Mouse (Mus musculus): ENCODE measurements around the gene Erbb2. TPM values are rescaled to one million over a fixed set of nuclear protein-coding genes. Genes with fewer than 3 reads are reported as not detected.
"Not testable (repeated sequence)": the region's sequence is repeated elsewhere in the genome, so short reads cannot be mapped to it uniquely, and the experiment has no call there.

Erbb2 gene
- polyA plus RNA-seq, 2 experiments, result 51.1 to 73.6 TPM

DNA sequence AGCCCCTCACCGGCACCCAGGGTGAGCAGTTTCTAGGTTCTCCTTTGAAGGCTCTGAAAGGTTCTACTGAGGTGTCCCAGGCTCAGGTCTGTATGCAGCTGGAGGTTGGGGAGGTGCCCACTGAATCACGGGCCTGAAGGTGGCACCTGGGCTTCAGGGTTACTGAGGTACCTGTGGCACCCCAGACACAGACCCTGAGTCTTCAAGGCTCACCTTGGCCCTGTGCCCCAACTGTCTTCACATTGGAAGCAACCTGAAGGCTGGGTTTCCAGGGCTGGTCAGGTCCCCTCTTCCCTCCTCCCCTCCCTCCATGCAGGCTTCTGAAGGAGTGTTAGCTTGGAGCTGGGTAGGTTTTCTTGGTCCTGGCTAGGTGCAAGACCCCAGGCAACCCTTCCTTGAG lies 30.6 kb upstream of the Erbb2 start:
- Histone ChIP-seq H3K27ac (replicated peaks; ENCODE audit: low read depth, low read length) (no peak overlapping the region), H3K9ac (ENCODE audit: low read depth, low read length, severe bottlenecking) (no peak overlapping the region), H3K9me3 (ENCODE audit: control insufficient read depth, low read length) (no peaks in the 10 kb centered on the region), H3K27me3 (ENCODE audit: control insufficient read depth, insufficient read depth, low read length) (peaks cover 21% of the 10 kb centered on the region; the same call in 1 of the 2 replicates), H3K4me2 (replicated peaks; ENCODE audit: low read depth, low read length, severe bottlenecking) (no peak overlapping the region), H3K4me1 (ENCODE audit: control insufficient read depth, insufficient read depth, low read length) (no peaks in the 10 kb centered on the region), H3K4me3 (replicated peaks; ENCODE audit: low read length) (no peak overlapping the region), H3K36me3 (ENCODE audit: control insufficient read depth, insufficient read depth, low read length) (peaks cover 41% of the 10 kb centered on the region)
- DNase-seq (ENCODE audit: low spot score), result no peak
- no peak for TF ChIP-seq POLR2A (IDR thresholded peaks at IDR 0.05; ENCODE audit: borderline replicate concordance, extremely low read depth, insufficient read depth, insufficient read length)
- no peak for ATAC-seq (ENCODE audit: low FRiP score, low read depth)
- 100% methylated on average over 2 of the region's 2 CpGs for WGBS

DNA sequence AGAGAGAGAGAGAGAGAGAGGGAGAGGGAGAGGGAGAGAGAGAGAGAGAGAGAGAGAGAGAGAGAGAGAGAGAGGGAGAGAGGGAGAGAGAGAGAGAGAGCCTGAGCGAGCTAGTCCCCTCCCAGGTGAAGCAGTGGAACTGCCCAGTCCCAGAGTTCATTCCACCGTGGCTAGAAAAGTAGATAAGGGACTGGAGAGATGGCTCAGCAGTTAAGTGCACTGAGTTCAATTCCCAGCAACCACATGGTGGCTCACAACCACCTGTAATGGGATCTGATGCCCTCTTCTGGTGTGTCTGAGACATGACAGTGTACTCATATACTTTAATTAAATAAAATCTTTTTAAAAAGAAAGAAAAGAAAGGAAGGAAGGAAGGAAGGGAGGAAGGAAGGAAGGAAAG lies 29.9 kb upstream of the Erbb2 start:
- H3K27ac ChIP-seq (replicated peaks; ENCODE audit: low read depth, low read length); H3K4me2 ChIP-seq (replicated peaks; ENCODE audit: low read depth, low read length, severe bottlenecking); H3K4me3 ChIP-seq (replicated peaks; ENCODE audit: low read length); H3K9ac ChIP-seq (ENCODE audit: low read depth, low read length, severe bottlenecking); H3K9me3 ChIP-seq (ENCODE audit: control insufficient read depth, low read length); DNase-seq (ENCODE audit: low spot score); H3K4me1 ChIP-seq (ENCODE audit: control insufficient read depth, insufficient read depth, low read length); ATAC-seq (ENCODE audit: low FRiP score, low read depth): not testable (repeated sequence)
- peaks cover 29% of the 10 kb centered on the region for H3K27me3 ChIP-seq (ENCODE audit: control insufficient read depth, insufficient read depth, low read length)
- H3K36me3 ChIP-seq (ENCODE audit: control insufficient read depth, insufficient read depth, low read length), result peaks cover 34% of the 10 kb centered on the region
- 38% methylated on average over 2 of the region's 2 CpGs for WGBS

- Histone ChIP-seq H3K27ac (replicated peaks; ENCODE audit: low read depth, low read length) (no peak within 1 kb of the TSS), H3K4me2 (replicated peaks; ENCODE audit: low read depth, low read length, severe bottlenecking) (no peak within 1 kb of the TSS), H3K4me3 (replicated peaks; ENCODE audit: low read length) (no peak within 1 kb of the TSS), H3K36me3 (ENCODE audit: control insufficient read depth, insufficient read depth, low read length) (peaks cover 23% of the 10 kb centered on the region), H3K9me3 (ENCODE audit: control insufficient read depth, low read length) (no peaks in the 10 kb centered on the region), H3K9ac (ENCODE audit: low read depth, low read length, severe bottlenecking) (no peak within 1 kb of the TSS), H3K4me1 (ENCODE audit: control insufficient read depth, insufficient read depth, low read length) (no peaks in the 10 kb centered on the region; the same call in 1 of the 2 replicates), H3K27me3 (ENCODE audit: control insufficient read depth, insufficient read depth, low read length) (peaks cover 39% of the 10 kb centered on the region)
- ATAC-seq (ENCODE audit: low FRiP score, low read depth) (no peak), DNase-seq (ENCODE audit: low spot score) (no peak)
- 47% methylated on average over 14 of the region's 14 CpGs for WGBS
- no peak for TF ChIP-seq POLR2A (IDR thresholded peaks at IDR 0.05; ENCODE audit: borderline replicate concordance, extremely low read depth, insufficient read depth, insufficient read length)
These were observed 28.8 kb upstream of the Erbb2 start, which contains the start of gene Tcap for GRCm38 (mm10) chr11:98383261-98384030. Gene Tcap, plus strand, starts transcription at chr11:98383811.

DNA sequence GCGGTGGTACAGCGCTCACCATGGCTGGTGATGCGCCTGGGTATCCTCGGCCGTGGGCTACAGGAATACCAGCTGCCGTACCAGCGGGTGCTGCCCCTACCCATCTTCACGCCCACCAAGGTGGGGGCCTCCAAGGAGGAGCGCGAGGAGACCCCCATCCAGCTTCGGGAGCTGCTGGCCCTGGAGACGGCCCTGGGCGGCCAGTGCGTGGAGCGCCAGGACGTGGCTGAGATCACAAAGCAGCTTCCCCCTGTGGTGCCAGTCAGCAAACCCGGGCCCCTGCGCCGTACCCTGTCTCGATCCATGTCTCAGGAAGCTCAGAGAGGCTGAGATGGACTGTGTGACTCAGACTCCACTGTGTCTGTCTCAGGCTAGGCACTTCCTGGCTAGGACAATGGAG lies 28.1 kb upstream of the Erbb2 start:
- Histone ChIP-seq H3K27me3 (ENCODE audit: control insufficient read depth, insufficient read depth, low read length) (peaks cover 42% of the 10 kb centered on the region), H3K27ac (replicated peaks; ENCODE audit: low read depth, low read length) (no peak overlapping the region), H3K9me3 (ENCODE audit: control insufficient read depth, low read length) (no peaks in the 10 kb centered on the region), H3K9ac (ENCODE audit: low read depth, low read length, severe bottlenecking) (no peak overlapping the region), H3K36me3 (ENCODE audit: control insufficient read depth, insufficient read depth, low read length) (peaks cover 15% of the 10 kb centered on the region), H3K4me2 (replicated peaks; ENCODE audit: low read depth, low read length, severe bottlenecking) (no peak overlapping the region), H3K4me3 (replicated peaks; ENCODE audit: low read length) (no peak overlapping the region), H3K4me1 (ENCODE audit: control insufficient read depth, insufficient read depth, low read length) (no peaks in the 10 kb centered on the region; the same call in 1 of the 2 replicates)
- WGBS, result 70% methylated on average over 20 of the region's 20 CpGs
- TF ChIP-seq POLR2A (IDR thresholded peaks at IDR 0.05; ENCODE audit: borderline replicate concordance, extremely low read depth, insufficient read depth, insufficient read length), result no peak
- no peak for ATAC-seq (ENCODE audit: low FRiP score, low read depth)
- DNase-seq (ENCODE audit: low spot score), result no peak

DNA sequence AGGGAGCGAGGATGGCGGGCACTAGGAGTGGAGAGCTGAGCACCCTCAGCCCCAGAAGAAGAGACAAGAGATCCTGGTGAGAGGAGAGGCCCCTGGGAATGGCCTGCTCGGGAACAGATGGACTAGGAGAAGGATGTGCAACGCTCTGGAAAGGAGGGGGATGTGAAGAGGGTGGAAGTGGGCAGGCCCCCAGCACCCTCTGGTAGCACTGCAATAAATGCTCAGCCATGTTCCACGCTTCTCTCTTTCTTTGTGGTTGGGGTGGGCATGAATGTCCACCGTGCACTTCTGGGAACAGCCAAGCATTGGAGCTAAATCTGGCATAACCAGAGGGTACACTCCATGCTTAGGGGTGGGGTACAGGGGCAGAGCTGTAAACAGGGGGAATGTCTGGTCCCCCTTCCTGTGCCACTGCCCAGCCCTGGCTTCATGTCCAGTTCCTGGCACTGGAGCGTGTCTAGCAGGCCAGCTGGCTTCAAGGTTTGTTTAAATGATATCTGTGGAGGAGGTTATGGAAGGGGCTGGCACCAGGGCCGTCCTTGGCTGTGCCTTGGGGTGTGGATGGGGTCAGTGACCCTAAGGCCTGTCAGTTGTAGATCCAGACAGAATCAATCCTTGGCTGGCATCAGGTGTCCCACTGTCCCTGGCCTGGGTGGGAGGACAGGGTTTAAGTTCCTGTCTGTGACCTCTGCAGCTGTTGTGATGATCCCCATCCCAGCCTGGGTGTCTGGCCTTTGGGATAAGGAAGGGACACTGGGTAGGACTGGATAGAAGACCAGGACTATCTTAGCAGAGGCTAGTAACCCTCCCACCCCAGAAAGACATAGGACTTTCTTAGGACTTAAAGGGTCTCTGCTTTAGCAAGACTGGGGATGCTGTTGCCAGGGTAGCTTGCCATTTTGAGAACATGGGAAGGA lies 27.3 kb upstream of the Erbb2 start:
- TF ChIP-seq POLR2A (IDR thresholded peaks at IDR 0.05; ENCODE audit: borderline replicate concordance, extremely low read depth, insufficient read depth, insufficient read length), result no peak
- DNase-seq (ENCODE audit: low spot score), result no peak
- Histone ChIP-seq H3K9me3 (ENCODE audit: control insufficient read depth, low read length) (no peaks in the 10 kb centered on the region), H3K27me3 (ENCODE audit: control insufficient read depth, insufficient read depth, low read length) (peaks cover 42% of the 10 kb centered on the region), H3K4me1 (ENCODE audit: control insufficient read depth, insufficient read depth, low read length) (no peaks in the 10 kb centered on the region; the same call in 1 of the 2 replicates), H3K4me2 (replicated peaks; ENCODE audit: low read depth, low read length, severe bottlenecking) (no peak overlapping the region), H3K36me3 (ENCODE audit: control insufficient read depth, insufficient read depth, low read length) (peaks cover 8% of the 10 kb centered on the region), H3K27ac (replicated peaks; ENCODE audit: low read depth, low read length) (no peak overlapping the region), H3K9ac (ENCODE audit: low read depth, low read length, severe bottlenecking) (no peak overlapping the region), H3K4me3 (replicated peaks; ENCODE audit: low read length) (no peak overlapping the region)
- WGBS, result 60% methylated on average over 8 of the region's 8 CpGs
- ATAC-seq (ENCODE audit: low FRiP score, low read depth), result no peak
